Mouse (Mus musculus) embryo, embryonic 10.5 days (tissue): ENCODE results near the gene Phlpp1.

ENCODE experiments used
- DNase-seq: peaks from one replicate; pipeline ENCODE4 v3.0.0-alpha.2; 2015; ENCODE audit warnings: low spot score

The Phlpp1 gene

GRCm38 (mm10) chr1:106164111-106164510 is 7.4 kb upstream of the Phlpp1 start:
- no peak for DNase-seq

GRCm38 (mm10) chr1:106168001-106168400 is 3.6 kb upstream of the Phlpp1 start:
- DNase-seq: no peak

GRCm38 (mm10) chr1:106168801-106169200 is 2.8 kb upstream of the Phlpp1 start:
- no peak for DNase-seq

- DNase-seq: no peak
These were observed 1.7 kb upstream of the Phlpp1 start for GRCm38 (mm10) chr1:106169741-106170265.

- DNase-seq: peak; percentile 66
These were observed 864 bp downstream of the Phlpp1 start for GRCm38 (mm10) chr1:106172301-106172930.

- DNase-seq: peak; percentile 40
These were observed 1.4 kb downstream of the Phlpp1 start for GRCm38 (mm10) chr1:106172931-106173371.

- DNase-seq: no peak
These were observed 2.1 kb downstream of the Phlpp1 start for GRCm38 (mm10) chr1:106173621-106174156.

- DNase-seq: no peak
These were observed 3.0 kb downstream of the Phlpp1 start for GRCm38 (mm10) chr1:106174598-106174997.

- DNase-seq: no peak
These were observed 3.8 kb downstream of the Phlpp1 start for GRCm38 (mm10) chr1:106175360-106175759.

- peak; percentile 40 for DNase-seq
These were observed 5.2 kb downstream of the Phlpp1 start for GRCm38 (mm10) chr1:106176791-106177190.

GRCm38 (mm10) chr1:106177868-106178790 is 6.6 kb downstream of the Phlpp1 start:
- no peak for DNase-seq

GRCm38 (mm10) chr1:106183701-106184100 is 12.1 kb downstream of the Phlpp1 start:
- no peak for DNase-seq

GRCm38 (mm10) chr1:106184780-106185460 is 13.4 kb downstream of the Phlpp1 start:
- no peak for DNase-seq

GRCm38 (mm10) chr1:106185461-106185924 is 13.9 kb downstream of the Phlpp1 start:
- DNase-seq: no peak

GRCm38 (mm10) chr1:106186062-106186461 is 14.5 kb downstream of the Phlpp1 start:
- no peak for DNase-seq

GRCm38 (mm10) chr1:106187480-106187879 is 15.9 kb downstream of the Phlpp1 start:
- no peak for DNase-seq

- DNase-seq: no peak
These were observed 17.2 kb downstream of the Phlpp1 start for GRCm38 (mm10) chr1:106188756-106189155.

- no peak for DNase-seq
These were observed 17.8 kb downstream of the Phlpp1 start for GRCm38 (mm10) chr1:106189311-106189710.

- no peak for DNase-seq
These were observed 19.1 kb downstream of the Phlpp1 start for GRCm38 (mm10) chr1:106190695-106191094.

GRCm38 (mm10) chr1:106191885-106192284 is 20.3 kb downstream of the Phlpp1 start:
- no peak for DNase-seq

GRCm38 (mm10) chr1:106192864-106193470 is 21.4 kb downstream of the Phlpp1 start:
- DNase-seq: no peak
